Mouse (Mus musculus): ENCODE data around the gene Aox2.

DNA sequence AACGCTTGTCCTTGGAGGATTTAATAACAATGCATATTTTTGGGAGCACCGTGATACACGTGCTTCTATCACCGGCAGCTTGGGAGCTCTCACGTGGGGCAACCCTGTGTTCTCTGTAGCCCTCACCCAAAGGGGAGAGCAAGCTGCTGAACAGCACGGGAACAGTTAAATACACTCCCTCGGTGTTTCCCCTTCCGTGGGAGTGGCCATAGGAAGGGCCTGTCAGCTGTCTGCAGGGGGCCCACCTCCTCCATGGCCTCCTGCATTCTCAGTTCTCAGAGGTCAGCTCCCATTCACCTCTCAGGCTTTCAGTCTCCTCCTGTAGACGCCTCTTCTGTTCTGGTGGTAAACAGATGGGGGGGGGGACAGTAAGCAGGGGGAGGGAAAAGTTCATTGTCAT lies 2.2 kb upstream of the Aox2 start:
- TF ChIP-seq CTCF (IDR thresholded peaks at IDR 0.05; ENCODE audit: extremely low read depth, insufficient read length, insufficient replicate concordance, low read depth, low read length), result no peak
- no peak for TF ChIP-seq POLR2A (IDR thresholded peaks at IDR 0.05; ENCODE audit: low read depth, low read length)
